Mouse (Mus musculus) intestine, embryonic 16.5 days (tissue): Measurements from ENCODE around the gene Spsb2. TPM values are rescaled to one million over a fixed set of nuclear protein-coding genes. Genes with fewer than 3 reads are reported as not detected.
A peak's percentile ranks its signal among the peaks of the same experiment; 100 is the strongest.

ENCODE experiments used
- ATAC-seq: fragments of 200-750 bp; cut with Nextera tagmentation; 2 replicates; pipeline ENCODE4 v1.8.0; 2017; ENCODE audit warnings: moderate TSS enrichment, moderate library complexity
- H3K27ac ChIP-seq: fragments of 300-500 bp; sonication (generic); 2 replicates; pipeline ENCODE4 v1.5.1; 2014; ENCODE audit warnings: mild to moderate bottlenecking, low read length
- H3K27me3 ChIP-seq: fragments of 300-500 bp; sonication (generic); replicated peaks from 2 replicates; pipeline ENCODE4 v1.6.1; 2014; ENCODE audit warnings: low read length, control low read depth, mixed read lengths; ENCODE audit not compliant: control insufficient read depth, insufficient read depth
- H3K36me3 ChIP-seq: fragments of 300-500 bp; sonication (generic); 2 replicates; pipeline ENCODE4 v1.6.1; 2014; ENCODE audit warnings: low read length, control low read depth; ENCODE audit not compliant: control insufficient read depth, insufficient read depth
- H3K4me1 ChIP-seq: fragments of 300-500 bp; sonication (generic); 2 replicates; pipeline ENCODE4 v1.6.1; 2014; ENCODE audit warnings: low read length, control low read depth, mixed read lengths; ENCODE audit not compliant: control insufficient read depth, insufficient read depth
- H3K4me2 ChIP-seq: fragments of 300-500 bp; sonication (generic); 2 replicates; pipeline ENCODE4 v1.6.1; 2014; ENCODE audit warnings: low read depth, low read length, control low read depth
- H3K4me3 ChIP-seq: fragments of 300-500 bp; sonication (generic); 2 replicates; pipeline ENCODE4 v1.5.1; 2014; ENCODE audit warnings: mild to moderate bottlenecking, low read length
- H3K9ac ChIP-seq: fragments of 300-500 bp; sonication (generic); 2 replicates; pipeline ENCODE4 v1.6.1; 2014; ENCODE audit warnings: low read depth, low read length
- H3K9me3 ChIP-seq: fragments of 300-500 bp; sonication (generic); 2 replicates; pipeline ENCODE4 v1.6.1; 2016; ENCODE audit warnings: low read length, control low read depth; ENCODE audit not compliant: control insufficient read depth
- WGBS: fragments of 180-500 bp; shearing (Covaris S2); extraction: QIAGEN DNeasy Blood & Tissue Kit; methylation state at CpG from one replicate; pipeline ENCODE4 v1.1.7; 2014; 5-methylcytosine and 5-hydroxymethylcytosine counted together
- polyA plus RNA-seq: library from polyadenylated mRNA; unstranded; fragments of >200 nt; fragmentation: Nextera tagmentation; extraction: Ambion mirVana; gene quantifications from 2 replicates; pipeline ENCODE4 v1.2.1, GENCODE M21; 2015

Spsb2 gene
- polyA plus RNA-seq, 1 experiment from 2014 or later, result 25.7 TPM

GRCm38 (mm10) chr6:124770511-124770910 lies 38.0 kb upstream of the Spsb2 start:
- Histone ChIP-seq H3K9ac (no peak overlapping the region), H3K27me3 (peaks cover 5% of the 10 kb centered on the region), H3K4me3 (no peak overlapping the region), H3K9me3 (no peaks in the 10 kb centered on the region), H3K4me2 (no peak overlapping the region), H3K36me3 (no peaks in the 10 kb centered on the region), H3K27ac (no peak overlapping the region), H3K4me1 (peaks cover 17% of the 10 kb centered on the region)
- no peak for ATAC-seq
- 86% methylated on average over 15 of the region's 15 CpGs for WGBS

- Histone ChIP-seq H3K27me3 (no peaks in the 10 kb centered on the region; the same call in 1 of the 2 replicates), H3K4me2 (peak within 1 kb of the TSS; percentile 61), H3K27ac (no peak within 1 kb of the TSS), H3K36me3 (no peaks in the 10 kb centered on the region), H3K4me1 (no peaks in the 10 kb centered on the region; the same call in 1 of the 2 replicates), H3K4me3 (peak within 1 kb of the TSS; percentile 42), H3K9me3 (no peaks in the 10 kb centered on the region), H3K9ac (0 out of 2 replicates have a peak within 1 kb of the TSS, but pooled peaks have one; percentile 3)
- peak; percentile 59 for ATAC-seq
- WGBS, result 3% methylated on average over 23 of the region's 23 CpGs
These were observed 29.1 kb upstream of the Spsb2 start, which contains the start of gene Lrrc23 for GRCm38 (mm10) chr6:124779222-124779983. Gene Lrrc23 (minus strand): TSS chr6:124779727.

- 4% methylated on average over 10 of the region's 10 CpGs for WGBS
- H3K9ac ChIP-seq, result 0 out of 2 replicates have a peak overlapping the region, but pooled peaks have one; percentile 3
These were observed 28.5 kb upstream of the Spsb2 start for GRCm38 (mm10) chr6:124779984-124780416.

GRCm38 (mm10) chr6:124780917-124781316 lies 27.5 kb upstream of the Spsb2 start:
- Histone ChIP-seq H3K4me1 (no peaks in the 10 kb centered on the region; the same call in 1 of the 2 replicates), H3K27me3 (no peaks in the 10 kb centered on the region; the same call in 1 of the 2 replicates), H3K9me3 (no peaks in the 10 kb centered on the region), H3K4me2 (no peak overlapping the region), H3K27ac (no peak overlapping the region), H3K36me3 (no peaks in the 10 kb centered on the region), H3K4me3 (no peak overlapping the region), H3K9ac (no peak overlapping the region)
- 87% methylated on average over 7 of the region's 7 CpGs for WGBS
- ATAC-seq, result no peak

More at GRCm38 (mm10) chr6:124779984-124780416, 28.5 kb upstream of the Spsb2 start:
- no peaks in the 10 kb centered on the region; the same call in 1 of the 2 replicates for H3K4me1 ChIP-seq
- peak overlapping the region; percentile 61 for H3K4me2 ChIP-seq
- H3K4me3 ChIP-seq, result peak overlapping the region; percentile 42
- H3K36me3 ChIP-seq, result no peaks in the 10 kb centered on the region
- no peak overlapping the region for H3K27ac ChIP-seq
- H3K9me3 ChIP-seq, result no peaks in the 10 kb centered on the region
- H3K27me3 ChIP-seq, result no peaks in the 10 kb centered on the region; the same call in 1 of the 2 replicates
- ATAC-seq, result peak; percentile 12; the same call in 1 of the 2 replicates

GRCm38 (mm10) chr6:124782436-124782835 lies 26.0 kb upstream of the Spsb2 start:
- H3K4me2 ChIP-seq, result peak overlapping the region; percentile 30
- no peaks in the 10 kb centered on the region; the same call in 1 of the 2 replicates for H3K27me3 ChIP-seq
- peak overlapping the region; percentile 33 for H3K4me3 ChIP-seq
- no peaks in the 10 kb centered on the region for H3K36me3 ChIP-seq
- WGBS, result 20% methylated on average over 6 of the region's 6 CpGs
- H3K9ac ChIP-seq, result no peak overlapping the region
- no peak overlapping the region for H3K27ac ChIP-seq
- H3K9me3 ChIP-seq, result no peaks in the 10 kb centered on the region
- peak; percentile 53 for ATAC-seq
- no peaks in the 10 kb centered on the region; the same call in 1 of the 2 replicates for H3K4me1 ChIP-seq

DNA sequence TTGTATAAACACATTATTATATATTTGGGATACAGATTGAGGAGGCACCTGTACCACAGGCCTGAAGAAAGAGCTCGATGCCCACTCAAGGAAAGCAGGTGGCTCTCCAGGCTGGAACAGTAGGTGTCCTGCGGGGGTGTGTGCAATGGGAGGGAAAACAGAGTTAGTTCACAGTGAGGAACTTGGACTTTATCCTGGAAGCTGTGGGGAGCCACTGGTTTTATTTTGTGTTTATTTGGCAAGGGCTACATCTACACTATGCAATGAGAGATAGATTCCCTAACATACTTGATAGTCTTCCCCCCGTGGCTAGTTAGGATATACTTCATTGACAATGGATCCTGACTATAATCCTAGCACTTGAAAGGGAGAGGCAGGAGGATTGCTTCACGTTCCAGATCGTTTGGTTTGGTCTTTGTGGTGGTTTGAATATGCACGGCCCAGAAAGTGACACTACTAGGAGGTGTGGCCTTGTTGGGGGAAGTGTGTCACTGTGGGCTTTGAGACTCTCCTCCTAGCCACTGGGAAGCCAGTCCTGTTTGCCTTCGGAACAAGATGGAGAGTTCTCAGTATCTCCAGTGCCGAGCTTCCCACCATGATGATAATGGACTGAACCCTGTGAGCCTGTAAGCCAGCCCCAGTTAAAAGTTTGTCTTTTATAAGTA lies 21.6 kb upstream of the Spsb2 start:
- ATAC-seq, result no peak
- no peaks in the 10 kb centered on the region for H3K9me3 ChIP-seq
- no peak overlapping the region for H3K27ac ChIP-seq
- H3K9ac ChIP-seq, result no peak overlapping the region
- H3K4me1 ChIP-seq, result no peaks in the 10 kb centered on the region; the same call in 1 of the 2 replicates
- H3K36me3 ChIP-seq, result no peaks in the 10 kb centered on the region
- H3K4me2 ChIP-seq, result no peak overlapping the region
- no peaks in the 10 kb centered on the region for H3K27me3 ChIP-seq
- no peak overlapping the region for H3K4me3 ChIP-seq
- 49% methylated on average over 8 of the region's 8 CpGs for WGBS

DNA sequence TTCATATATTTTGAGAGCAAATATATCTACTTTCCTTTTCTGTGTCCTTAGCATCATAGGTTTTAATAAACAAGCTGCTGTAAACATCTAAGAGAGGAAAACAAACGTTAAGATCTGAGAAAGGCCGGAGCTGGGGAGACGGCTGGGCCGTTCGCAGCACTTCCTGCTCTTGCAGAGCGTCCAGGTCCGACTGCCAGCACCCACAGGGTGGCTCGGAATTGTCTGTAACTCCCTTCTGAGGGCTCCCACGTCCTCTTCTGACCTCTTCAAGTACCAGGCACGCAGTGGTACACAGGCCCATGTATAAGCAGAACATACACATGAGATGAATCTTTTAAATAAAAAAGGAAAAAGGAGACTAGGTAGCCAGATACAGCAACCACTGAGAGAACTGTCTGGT lies 20.7 kb upstream of the Spsb2 start:
- Histone ChIP-seq H3K4me1 (no peaks in the 10 kb centered on the region; the same call in 1 of the 2 replicates), H3K27ac (no peak overlapping the region), H3K4me2 (no peak overlapping the region), H3K9me3 (no peaks in the 10 kb centered on the region), H3K36me3 (no peaks in the 10 kb centered on the region), H3K9ac (no peak overlapping the region), H3K4me3 (no peak overlapping the region), H3K27me3 (no peaks in the 10 kb centered on the region)
- ATAC-seq, result no peak
- WGBS, result 66% methylated on average over 10 of the region's 10 CpGs

GRCm38 (mm10) chr6:124789519-124789918 lies 18.9 kb upstream of the Spsb2 start:
- Histone ChIP-seq H3K36me3 (no peaks in the 10 kb centered on the region), H3K4me2 (no peak overlapping the region), H3K4me3 (no peak overlapping the region), H3K9ac (no peak overlapping the region), H3K27me3 (no peaks in the 10 kb centered on the region), H3K4me1 (no peaks in the 10 kb centered on the region), H3K9me3 (no peaks in the 10 kb centered on the region), H3K27ac (no peak overlapping the region)
- ATAC-seq, result no peak
- 81% methylated on average over 4 of the region's 4 CpGs for WGBS

- Histone ChIP-seq H3K4me2 (no peak overlapping the region), H3K36me3 (no peaks in the 10 kb centered on the region), H3K9ac (no peak overlapping the region), H3K4me1 (no peaks in the 10 kb centered on the region), H3K27me3 (no peaks in the 10 kb centered on the region), H3K4me3 (no peak overlapping the region), H3K9me3 (no peaks in the 10 kb centered on the region), H3K27ac (no peak overlapping the region)
- WGBS, result 64% methylated on average over 4 of the region's 4 CpGs
- no peak for ATAC-seq
These were observed 18.3 kb upstream of the Spsb2 start for GRCm38 (mm10) chr6:124790121-124790520.
